Mouse (Mus musculus) ES-Bruce4 (cell line): ENCODE measurements around the gene Sirt6. TPM values are rescaled to one million over a fixed set of nuclear protein-coding genes. Genes with fewer than 3 reads are reported as not detected.
A peak's percentile ranks its signal among the peaks of the same experiment; 100 is the strongest.

Experiments
- H3K27ac ChIP-seq: 2 replicates; pipeline ENCODE4 v1.5.1; 2012; ENCODE audit warnings: low read length, inconsistent platforms; ENCODE audit not compliant: insufficient read depth
- H3K27me3 ChIP-seq: 2 replicates; pipeline ENCODE4 v1.6.1; 2012; ENCODE audit warnings: mild to moderate bottlenecking, low read length, inconsistent platforms; ENCODE audit not compliant: control insufficient read depth, poor library complexity, insufficient read depth, severe bottlenecking
- H3K36me3 ChIP-seq: 2 replicates; pipeline ENCODE4 v1.6.1; 2012; ENCODE audit warnings: inconsistent platforms, mild to moderate bottlenecking, low read length, moderate library complexity; ENCODE audit not compliant: control insufficient read depth, poor library complexity, insufficient read depth, severe bottlenecking
- H3K4me1 ChIP-seq: one replicate; pipeline ENCODE4 v1.8.1; 2011; ENCODE audit warnings: low read length; ENCODE audit not compliant: control insufficient read depth, insufficient read depth
- H3K4me3 ChIP-seq: 2 replicates; pipeline ENCODE4 v1.5.1; 2011; ENCODE audit warnings: low read depth, mild to moderate bottlenecking, low read length
- H3K9ac ChIP-seq: 2 replicates; pipeline ENCODE4 v1.6.1; 2012; ENCODE audit warnings: low read depth, mild to moderate bottlenecking, inconsistent platforms; ENCODE audit not compliant: poor library complexity, severe bottlenecking
- H3K9me3 ChIP-seq: replicated peaks from 2 replicates; pipeline ENCODE4 v1.6.1; 2012; ENCODE audit warnings: mild to moderate bottlenecking, low read length, inconsistent platforms; ENCODE audit not compliant: control insufficient read depth, poor library complexity, insufficient read depth, severe bottlenecking
- CTCF ChIP-seq: IDR thresholded peaks from one replicate; pipeline ENCODE4 v1.8.1; 2011; ENCODE audit warnings: low read depth, low read length
- EP300 ChIP-seq: IDR thresholded peaks from 2 replicates; pipeline ENCODE4 v1.6.1; 2011; ENCODE audit warnings: low read depth, low read length; ENCODE audit not compliant: insufficient read depth
- POLR2A ChIP-seq: IDR thresholded peaks from one replicate; pipeline ENCODE4 v1.8.1; 2011; ENCODE audit warnings: low read length; ENCODE audit not compliant: insufficient read depth
- polyA plus RNA-seq: library from polyadenylated mRNA; stranded (reverse); fragments of >200 nt; gene quantifications from 2 replicates; pipeline ENCODE4 v1.2.4, GENCODE M21; 2011; ENCODE audit warnings: low read depth; ENCODE audit not compliant: missing spikeins, insufficient read depth, insufficient read length

The Sirt6 gene
- polyA plus RNA-seq, 1 experiment = 16.6 TPM

GRCm38 (mm10) chr10:81645391-81645790 lies 17.8 kb upstream of the Sirt6 start:
- Histone ChIP-seq H3K9ac (no peak overlapping the region), H3K27me3 (no peaks in the 10 kb centered on the region), H3K36me3 (no peaks in the 10 kb centered on the region), H3K9me3 (no peaks in the 10 kb centered on the region), H3K27ac (no peak overlapping the region), H3K4me3 (no peak overlapping the region), H3K4me1 (peaks cover 2% of the 10 kb centered on the region)
- no peak for TF ChIP-seq POLR2A
- TF ChIP-seq EP300 = no peak
- no peak for TF ChIP-seq CTCF

- no peaks in the 10 kb centered on the region for H3K9me3 ChIP-seq
- H3K9ac ChIP-seq = peak overlapping the region; percentile 74
- H3K27ac ChIP-seq = no peak overlapping the region
- TF ChIP-seq CTCF = no peak
- TF ChIP-seq EP300 = no peak
- H3K4me3 ChIP-seq = no peak overlapping the region
- no peaks in the 10 kb centered on the region for H3K36me3 ChIP-seq
- H3K4me1 ChIP-seq = peaks cover 2% of the 10 kb centered on the region
- no peaks in the 10 kb centered on the region for H3K27me3 ChIP-seq
Observed at GRCm38 (mm10) chr10:81644716-81645115, 17.1 kb upstream of the Sirt6 start.

- Histone ChIP-seq H3K27ac (peak overlapping the region; percentile 6; the same call in 1 of the 2 replicates), H3K27me3 (no peaks in the 10 kb centered on the region), H3K9me3 (no peaks in the 10 kb centered on the region), H3K4me3 (peak overlapping the region; percentile 75), H3K4me1 (peaks cover 2% of the 10 kb centered on the region), H3K9ac (peak overlapping the region; percentile 74), H3K36me3 (no peaks in the 10 kb centered on the region)
- TF ChIP-seq POLR2A (no peak), CTCF (no peak), EP300 (no peak)
Observed at GRCm38 (mm10) chr10:81644162-81644561, 16.6 kb upstream of the Sirt6 start.

GRCm38 (mm10) chr10:81643449-81644055 lies 16.0 kb upstream of the Sirt6 start:
- TF ChIP-seq POLR2A (peak; percentile 24), CTCF (no peak), EP300 (no peak)

GRCm38 (mm10) chr10:81642648-81643448 lies 15.3 kb upstream of the Sirt6 start:
- Histone ChIP-seq H3K36me3 (no peaks in the 10 kb centered on the region), H3K4me1 (peaks cover 2% of the 10 kb centered on the region), H3K4me3 (peak overlapping the region; percentile 76), H3K9ac (peak overlapping the region; percentile 74), H3K27me3 (no peaks in the 10 kb centered on the region), H3K27ac (no peak overlapping the region), H3K9me3 (no peaks in the 10 kb centered on the region)
- TF ChIP-seq POLR2A (no peak), CTCF (no peak)

More at GRCm38 (mm10) chr10:81643449-81644055, 16.0 kb upstream of the Sirt6 start:
- Histone ChIP-seq H3K27ac (0 out of 2 replicates have a peak overlapping the region, but pooled peaks have one; percentile 6), H3K4me3 (peak overlapping the region; percentile 76), H3K4me1 (peaks cover 2% of the 10 kb centered on the region), H3K9ac (peak overlapping the region; percentile 74), H3K27me3 (no peaks in the 10 kb centered on the region), H3K36me3 (no peaks in the 10 kb centered on the region), H3K9me3 (no peaks in the 10 kb centered on the region)

GRCm38 (mm10) chr10:81641978-81642647 lies 14.5 kb upstream of the Sirt6 start:
- TF ChIP-seq CTCF (no peak), POLR2A (no peak), EP300 (no peak)
- peaks cover 2% of the 10 kb centered on the region for H3K4me1 ChIP-seq
- no peak overlapping the region for H3K4me3 ChIP-seq
- H3K27ac ChIP-seq = no peak overlapping the region
- H3K36me3 ChIP-seq = no peaks in the 10 kb centered on the region
- no peaks in the 10 kb centered on the region for H3K27me3 ChIP-seq
- H3K9ac ChIP-seq = no peak overlapping the region
- no peaks in the 10 kb centered on the region for H3K9me3 ChIP-seq
